Mouse (Mus musculus): ENCODE data around the gene Serinc5.

DNA sequence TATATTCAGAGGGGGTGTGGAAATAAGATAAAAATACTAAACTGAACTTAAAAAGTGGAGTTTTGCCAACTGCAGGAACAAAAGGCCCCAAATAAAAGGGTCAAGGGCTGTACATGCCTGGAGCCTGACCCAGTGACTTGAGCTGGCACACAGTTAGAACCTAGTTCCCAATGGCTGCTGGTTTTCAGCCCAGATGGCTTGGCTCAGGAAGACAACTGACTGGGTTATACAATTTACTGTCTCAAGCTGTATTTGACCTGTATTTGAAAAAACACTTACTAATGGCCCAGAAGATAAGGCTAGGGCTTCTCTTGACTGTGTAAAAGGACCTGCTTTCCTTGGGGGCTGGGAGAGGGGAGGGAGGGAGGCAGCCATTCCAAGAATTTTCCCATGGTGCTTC, 21.6 kb upstream of the Serinc5 start:
- TF ChIP-seq POLR2A (IDR thresholded peaks at IDR 0.05; ENCODE audit: insufficient read depth, low read depth, low read length) (no peak), CTCF (IDR thresholded peaks at IDR 0.05) (no peak)

Measured in heart, adult 2 months (tissue).